17 mouse cellular contexts compared by ENCODE assay signal in genomic region chr9:3345967-3346366, GRCm38 (mm10).
"Had no signal": no experiment of that assay in that cellular context is flagged by ENCODE, and none has a peak within 500 bp of the region (broad histone marks: within the 10 kb centered on the region; RNA-seq: fewer than 3 reads in every experiment).

No protein-coding gene starts in this region.

- H3K27me3 ChIP-seq: kidney, embryonic 15.5 days; limb, embryonic 15.5 days; megakaryocyte, embryonic 14.5 days; midbrain, embryonic 13.5 days; neural tube, embryonic 15.5 days had no signal

- H3K27ac ChIP-seq: kidney, embryonic 15.5 days; limb, embryonic 15.5 days; midbrain, embryonic 13.5 days; neural tube, embryonic 15.5 days had no signal

- H3K9me3 ChIP-seq: kidney, embryonic 15.5 days; limb, embryonic 15.5 days; megakaryocyte, embryonic 14.5 days; midbrain, embryonic 13.5 days; neural tube, embryonic 15.5 days had no signal

- ATAC-seq: intestine, embryonic 16.5 days; midbrain, embryonic 13.5 days had no signal

- DNase-seq: kidney, adult 2 months; kidney, postnatal 14 days; layer of hippocampus, postnatal 36 days; lung, embryonic 14.5 days; lung, postnatal 10 days; lung, postnatal 4 days; right cerebral cortex, postnatal 4 days; spleen, adult 18-20 months; thymus, adult 18-20 months; thymus, postnatal 14 days had no signal

- H3K4me2 ChIP-seq: kidney, embryonic 15.5 days; limb, embryonic 15.5 days; lung, embryonic 14.5 days; midbrain, embryonic 13.5 days; neural tube, embryonic 15.5 days had no signal

- H3K4me1 ChIP-seq: kidney, embryonic 15.5 days; limb, embryonic 15.5 days; megakaryocyte, embryonic 14.5 days; midbrain, embryonic 13.5 days; neural tube, embryonic 15.5 days had no signal

- H3K9ac ChIP-seq: kidney, embryonic 15.5 days; limb, embryonic 15.5 days; lung, embryonic 14.5 days; midbrain, embryonic 13.5 days; neural tube, embryonic 15.5 days had no signal

- H3K4me3 ChIP-seq: kidney, embryonic 15.5 days; limb, embryonic 15.5 days; megakaryocyte, embryonic 14.5 days; midbrain, embryonic 13.5 days; myocyte; neural tube, embryonic 15.5 days had no signal
